Comparison of ENCODE assay signal across 9 mouse cellular contexts in the genomic region with DNA sequence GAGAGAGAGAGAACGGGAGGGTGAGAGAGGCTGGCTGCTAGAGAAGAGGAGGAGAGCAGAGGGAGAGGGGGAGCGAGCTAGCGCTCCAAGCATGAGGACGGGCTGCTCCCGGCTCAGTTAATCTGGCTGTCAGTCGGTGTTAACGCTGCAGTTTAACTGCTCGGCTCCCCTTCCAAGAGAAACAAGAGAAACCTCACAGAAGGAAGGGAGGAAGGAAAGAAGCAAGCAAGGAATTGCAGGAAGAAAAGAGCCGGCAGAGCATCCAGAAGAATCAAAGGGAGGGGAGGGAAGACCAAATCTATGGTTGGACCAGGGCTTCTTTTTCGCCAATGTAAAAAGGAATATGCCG. TPM values are rescaled to one million over a fixed set of nuclear protein-coding genes. Genes with fewer than 3 reads are reported as not detected.
A peak's percentile ranks its signal among the peaks of the same experiment; 100 is the strongest.
DNase-seq lines count a peak whose midpoint lies in the region; ATAC-seq and TF ChIP-seq lines count a peak whose summit lies in the region.
"Had no signal": no experiment of that assay in that cellular context is flagged by ENCODE, and none has a peak within 500 bp of the region (broad histone marks: within the 10 kb centered on the region; RNA-seq: fewer than 3 reads in every experiment).

No protein-coding gene starts in this region.

- peak; percentile 62; the same call in 1 of the 2 replicates for ATAC-seq in midbrain, postnatal 0 days (ENCODE audit: low FRiP score)

- H3K27me3 ChIP-seq in midbrain, postnatal 0 days (ENCODE audit: insufficient read depth, low read length) = no peaks in the 10 kb centered on the region

- peak; percentile 69 for DNase-seq in layer of hippocampus, adult 11-12 months (ENCODE audit: low spot score)
- DNase-seq in layer of hippocampus, adult 9-10 months (ENCODE audit: low spot score) = no peak
- peak; percentile 40 to 57 for DNase-seq in frontal cortex, postnatal 25 days (ENCODE audit: low spot score in 2 of 2)
- DNase-seq in layer of hippocampus, postnatal 25 days (ENCODE audit: extremely low spot score in 1 of 2, low spot score in 1 of 2) = peak; percentile 53 to 65
- peak; percentile 71 for DNase-seq in midbrain, postnatal 0 days (ENCODE audit: low spot score)
- no peak for DNase-seq in urinary bladder, adult 18-20 months (ENCODE audit: low spot score in 2 of 2)
- no peak for DNase-seq in liver
- DNase-seq in thymus, postnatal 36 days = no peak

- no peaks in the 10 kb centered on the region for H3K9me3 ChIP-seq in midbrain, postnatal 0 days (ENCODE audit: low read length)

- peak overlapping the region; percentile 70 for H3K4me2 ChIP-seq in midbrain, postnatal 0 days (ENCODE audit: low read depth, low read length, poor library complexity, severe bottlenecking)

- H3K36me3 ChIP-seq in midbrain, postnatal 0 days (ENCODE audit: insufficient read depth, low read length) = no peaks in the 10 kb centered on the region
- H3K36me3 ChIP-seq: G1E had no signal

- peak overlapping the region; percentile 55 for H3K4me3 ChIP-seq in midbrain, postnatal 0 days (ENCODE audit: low read depth, low read length)

- peak overlapping the region; percentile 60 for H3K9ac ChIP-seq in midbrain, postnatal 0 days (replicated peaks; ENCODE audit: low read length, poor library complexity, severe bottlenecking)

- WGBS in midbrain, postnatal 0 days = 2% methylated on average over 11 of the region's 11 CpGs

- H3K4me1 ChIP-seq in midbrain, postnatal 0 days (ENCODE audit: insufficient read depth, low read length) = 0 out of 2 replicates have a peak, but pooled peaks cover 6% of the 10 kb centered on the region

- peak overlapping the region; percentile 78 for H3K27ac ChIP-seq in midbrain, postnatal 0 days (ENCODE audit: low read depth, low read length)

- TF ChIP-seq CTCF in midbrain, postnatal 0 days (IDR thresholded peaks at IDR 0.05) = no peak

RNA-seq across cellular contexts. Expression of a gene that starts 0.5 kb away (rescaled TPM):
- total RNA-seq in layer of hippocampus, postnatal 25 days (2021) = 100 to 1,000 TPM; 673 to 728 TPM
- 73.4 and 76.1 TPM in 2 replicates for total RNA-seq in midbrain, postnatal 0 days (2014; rRNA removed)
- 51.9 and 61.8 TPM in 2 replicates for polyA plus RNA-seq in midbrain, postnatal 0 days (2015; fragmentation: Nextera tagmentation; extraction: Ambion mirVana)
- polyA plus RNA-seq: G1E had no signal

Comparison
In these comparisons a context has a peak if more than half of its experiments do, and no peak if none do; other contexts are left out.
1. DNase-seq: peak in layer of hippocampus, adult 11-12 months (single experiment), frontal cortex, postnatal 25 days (2 of 2), layer of hippocampus, postnatal 25 days (2 of 2) and midbrain, postnatal 0 days (single experiment); none in layer of hippocampus, adult 9-10 months (single experiment), urinary bladder, adult 18-20 months (0 of 2), liver (single experiment) and thymus, postnatal 36 days (0 of 2).